Mouse (Mus musculus) gastrocnemius, postnatal 25 days (tissue): Measurements from ENCODE around the gene Akr1c14. TPM values are rescaled to one million over a fixed set of nuclear protein-coding genes. Genes with fewer than 3 reads are reported as not detected.
"Not testable (repeated sequence)": the region's sequence is repeated elsewhere in the genome, so short reads cannot be mapped to it uniquely, and the experiment has no call there.

Experiments
- DNase-seq: peaks from one replicate; pipeline ENCODE4 v3.0.0; 2022
- total RNA-seq, 2 experiments: library from RNA; stranded (reverse); gene quantifications; 1 replicate in 1 of 2; 2 replicates in 1 of 2; pipeline ENCODE4 v1.2.3; 2021

Akr1c14 gene
- total RNA-seq, 2 experiments from 2014 or later: 1.6 to 1.7 TPM

DNA sequence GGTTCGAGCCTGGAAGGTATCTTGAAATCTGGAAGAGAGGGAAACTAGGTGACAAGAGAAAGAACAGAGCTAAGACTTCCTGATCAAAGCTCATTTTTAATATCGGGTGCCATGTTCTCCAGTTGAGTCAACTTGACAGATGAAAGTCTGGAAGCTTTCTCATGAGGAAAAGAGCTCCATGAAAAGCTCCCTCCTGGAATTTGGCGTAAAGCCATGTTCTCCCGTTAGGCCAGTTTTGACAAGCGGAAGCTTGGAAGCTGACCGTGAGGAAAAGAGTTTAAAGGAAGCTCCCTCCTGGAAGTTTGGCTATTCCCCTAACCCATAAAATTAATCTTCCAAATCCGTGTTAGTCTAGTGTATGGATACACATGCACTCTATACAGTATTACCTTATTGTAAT is 74.3 kb downstream of the Akr1c14 start:
- DNase-seq: no peak

GRCm38 (mm10) chr13:4124471-4124870 is 75.7 kb downstream of the Akr1c14 start:
- DNase-seq: not testable (repeated sequence)

- DNase-seq: not testable (repeated sequence)
Observed at GRCm38 (mm10) chr13:4125846-4126245, 77.0 kb downstream of the Akr1c14 start.

- DNase-seq: no peak
Observed at GRCm38 (mm10) chr13:4129100-4129499, 80.3 kb downstream of the Akr1c14 start.

DNA sequence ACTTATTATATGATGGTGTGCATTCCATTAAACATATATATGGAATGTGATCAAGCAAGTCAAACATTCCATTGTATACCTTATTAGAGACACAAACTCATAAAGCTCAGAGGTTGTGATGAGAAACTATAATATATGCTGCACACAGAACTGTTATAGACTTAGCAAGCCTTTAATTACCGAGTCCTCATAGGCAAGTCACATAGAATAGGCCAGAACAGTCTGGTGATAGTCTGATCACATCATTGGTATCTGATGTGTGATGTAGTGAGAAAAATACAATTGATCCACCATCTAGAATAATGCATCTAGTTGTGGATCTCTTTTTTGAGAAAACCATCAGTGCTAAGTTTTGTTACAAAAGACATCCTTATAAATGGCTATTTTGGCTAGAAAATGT is 82.5 kb downstream of the Akr1c14 start:
- no peak for DNase-seq

- no peak for DNase-seq
Observed at GRCm38 (mm10) chr13:4131721-4132120, 82.9 kb downstream of the Akr1c14 start.

- DNase-seq: no peak
Observed at GRCm38 (mm10) chr13:4133070-4133469, 84.3 kb downstream of the Akr1c14 start.

Other genes with a start within 250 kb of the Akr1c14 start
- not detected for gene Calml3, start 244.7 kb upstream of the Akr1c14 start, total RNA-seq
- gene Calm4, start 211.3 kb upstream of the Akr1c14 start, total RNA-seq: not detected
- gene Calm5, start 194.8 kb upstream of the Akr1c14 start, total RNA-seq: not detected
- gene Net1, start 130.8 kb upstream of the Akr1c14 start, total RNA-seq: 10 to 100 TPM; 38.7 to 43.5 TPM
- not detected for gene Tubal3, start 130.7 kb upstream of the Akr1c14 start, total RNA-seq
- gene Ucn3, start 103.7 kb upstream of the Akr1c14 start, total RNA-seq: not detected
- gene Akr1c18, start 101.6 kb downstream of the Akr1c14 start, total RNA-seq: 1 to 10 TPM in 1 of 2 experiments, not detected in 1; 1.3 TPM
- under 1 TPM; 0.36 to 0.51 TPM for gene Akr1c13, start 142.1 kb downstream of the Akr1c14 start, total RNA-seq
- under 1 TPM in 1 of 2 experiments, not detected in 1; 0.28 TPM for gene Akr1c19, start 179.7 kb downstream of the Akr1c14 start, total RNA-seq
- not detected for gene Akr1c12, start 230.4 kb downstream of the Akr1c14 start, total RNA-seq